Mouse (Mus musculus) myocyte (in vitro differentiated cells): Measurements from ENCODE around the gene Prom1. TPM values are rescaled to one million over a fixed set of nuclear protein-coding genes. Genes with fewer than 3 reads are reported as not detected.

ENCODE experiments used
- H3K27me3 ChIP-seq: one replicate; pipeline ENCODE4 v1.6.1; 2011; ENCODE audit not compliant: control insufficient read depth, insufficient read depth, insufficient read length
- H3K36me3 ChIP-seq: one replicate; pipeline ENCODE4 v1.6.1; 2011; ENCODE audit not compliant: control insufficient read depth, insufficient read depth
- H3K4me2 ChIP-seq: one replicate; pipeline ENCODE4 v1.6.1; 2011; ENCODE audit warnings: low read depth, control low read depth
- H3K4me3 ChIP-seq: one replicate; pipeline ENCODE4 v1.5.1; 2011; ENCODE audit warnings: mild to moderate bottlenecking, control low read depth, moderate library complexity
- H3K79me2 ChIP-seq: one replicate; pipeline ENCODE4 v1.6.1; 2011; ENCODE audit not compliant: control insufficient read depth, insufficient read depth
- H3ac ChIP-seq: one replicate; pipeline ENCODE4 v1.6.1; 2011; ENCODE audit not compliant: control insufficient read depth, insufficient read length
- CEBPB ChIP-seq: IDR thresholded peaks from 2 replicates; pipeline ENCODE4 v1.6.1; 2011; ENCODE audit warnings: mild to moderate bottlenecking, moderate library complexity; ENCODE audit not compliant: poor library complexity, insufficient read depth, severe bottlenecking
- E2F4 ChIP-seq: IDR thresholded peaks from one replicate; pipeline ENCODE4 v1.6.1; 2011; ENCODE audit warnings: mild to moderate bottlenecking, control low read depth, moderate library complexity; ENCODE audit not compliant: insufficient read depth
- MAX ChIP-seq: IDR thresholded peaks from one replicate; pipeline ENCODE4 v1.6.1; 2011; ENCODE audit warnings: low read depth, mild to moderate bottlenecking, control low read depth
- MYOD1 ChIP-seq, 3 experiments: IDR thresholded peaks; one replicate each; pipeline ENCODE4 v1.6.1; 2011; ENCODE audit warnings: control low read depth in 2 of 3, low read depth in 2 of 3, mild to moderate bottlenecking in 2 of 3, moderate library complexity in 1 of 3; ENCODE audit not compliant: insufficient read length in 2 of 3, control insufficient read depth in 1 of 3
- MYOG ChIP-seq, 3 experiments: IDR thresholded peaks; one replicate each; pipeline ENCODE4 v1.6.1; 2011; ENCODE audit warnings: control low read depth in 2 of 3, low read depth in 2 of 3, mild to moderate bottlenecking in 2 of 3; ENCODE audit not compliant: insufficient read length in 2 of 3, control insufficient read depth in 1 of 3, insufficient read depth in 1 of 3
- POLR2A ChIP-seq: IDR thresholded peaks from one replicate; pipeline ENCODE4 v1.6.1; 2011; ENCODE audit warnings: low read depth, mild to moderate bottlenecking, control low read depth, moderate library complexity; ENCODE audit not compliant: insufficient read length
- POLR2AphosphoS2 ChIP-seq: IDR thresholded peaks from one replicate; pipeline ENCODE4 v1.6.1; 2011; ENCODE audit warnings: low read depth, control low read depth; ENCODE audit not compliant: insufficient read length
- REST ChIP-seq: IDR thresholded peaks from one replicate; pipeline ENCODE4 v1.6.1; 2011; ENCODE audit warnings: mild to moderate bottlenecking, control low read depth, moderate library complexity; ENCODE audit not compliant: insufficient read depth, insufficient read length
- SRF ChIP-seq: IDR thresholded peaks from one replicate; pipeline ENCODE4 v1.6.1; 2011; ENCODE audit warnings: low read depth; ENCODE audit not compliant: control insufficient read depth, insufficient read length
- TCF12 ChIP-seq: IDR thresholded peaks from one replicate; pipeline ENCODE4 v1.6.1; 2011; ENCODE audit warnings: mild to moderate bottlenecking, control low read depth; ENCODE audit not compliant: poor library complexity, insufficient read depth, severe bottlenecking
- TCF3 ChIP-seq: IDR thresholded peaks from one replicate; pipeline ENCODE4 v1.6.1; 2011; ENCODE audit warnings: low read depth, control low read depth; ENCODE audit not compliant: insufficient read length
- USF1 ChIP-seq: IDR thresholded peaks from one replicate; pipeline ENCODE4 v1.6.1; 2011; ENCODE audit warnings: low read depth, mild to moderate bottlenecking, control low read depth, moderate library complexity
- polyA plus RNA-seq: library from polyadenylated mRNA; unstranded; fragments of >200 nt; fragmentation: generic; extraction: Trizol; gene quantifications from one replicate; pipeline ENCODE4 v1.2.1, GENCODE M21; 2012; ENCODE audit warnings: missing spikeins

Prom1 gene
- polyA plus RNA-seq, 1 experiment: not detected

GRCm38 (mm10) chr5:44100187-44100543, 1.7 kb downstream of the Prom1 start:
- Histone ChIP-seq H3ac (no peak overlapping the region), H3K79me2 (no peaks in the 10 kb centered on the region), H3K4me2 (no peak overlapping the region), H3K36me3 (no peaks in the 10 kb centered on the region), H3K4me3 (no peak overlapping the region), H3K27me3 (peaks cover 15% of the 10 kb centered on the region)
- TF ChIP-seq MAX: no peak

- Histone ChIP-seq H3K79me2 (no peaks in the 10 kb centered on the region), H3K36me3 (no peaks in the 10 kb centered on the region), H3K4me3 (no peak overlapping the region), H3K4me2 (no peak overlapping the region), H3ac (no peak overlapping the region), H3K27me3 (peaks cover 15% of the 10 kb centered on the region)
- TF ChIP-seq E2F4 (no peak), SRF (no peak), MAX (no peak), TCF3 (no peak), USF1 (no peak), POLR2AphosphoS2 (no peak), POLR2A (no peak), MYOG (IDR thresholded peaks at IDR 0.05; ENCODE audit: control insufficient read depth in 1 of 3, insufficient read depth in 1 of 3, insufficient read length in 2 of 3, low read depth in 2 of 3) (no peak), MYOD1 (IDR thresholded peaks at IDR 0.05; ENCODE audit: control insufficient read depth in 1 of 3, insufficient read length in 2 of 3, low read depth in 2 of 3) (no peak)
Observed at GRCm38 (mm10) chr5:44096996-44097395, 4.8 kb downstream of the Prom1 start.

GRCm38 (mm10) chr5:44096106-44096505, 5.7 kb downstream of the Prom1 start:
- TF ChIP-seq TCF3 (no peak), POLR2AphosphoS2 (no peak)
- Histone ChIP-seq H3K36me3 (no peaks in the 10 kb centered on the region), H3K79me2 (no peaks in the 10 kb centered on the region), H3K27me3 (peaks cover 11% of the 10 kb centered on the region), H3K4me3 (no peak overlapping the region), H3K4me2 (no peak overlapping the region), H3ac (no peak overlapping the region)

- Histone ChIP-seq H3K27me3 (peaks cover 7% of the 10 kb centered on the region), H3ac (no peak overlapping the region), H3K79me2 (no peaks in the 10 kb centered on the region), H3K4me3 (no peak overlapping the region), H3K36me3 (no peaks in the 10 kb centered on the region), H3K4me2 (no peak overlapping the region)
- TF ChIP-seq POLR2AphosphoS2 (no peak), MYOG (IDR thresholded peaks at IDR 0.05; ENCODE audit: control insufficient read depth in 1 of 3, insufficient read depth in 1 of 3, insufficient read length in 2 of 3, low read depth in 2 of 3) (no peak), TCF12 (no peak), REST (no peak), MAX (no peak), CEBPB (no peak)
Observed at GRCm38 (mm10) chr5:44095697-44096096, 6.1 kb downstream of the Prom1 start.

- Histone ChIP-seq H3K4me2 (no peak overlapping the region), H3K79me2 (no peaks in the 10 kb centered on the region), H3K27me3 (peaks cover 7% of the 10 kb centered on the region), H3K4me3 (no peak overlapping the region), H3ac (no peak overlapping the region), H3K36me3 (no peaks in the 10 kb centered on the region)
- no peak for TF ChIP-seq CEBPB
Observed at GRCm38 (mm10) chr5:44087034-44087433, 14.8 kb downstream of the Prom1 start.

GRCm38 (mm10) chr5:44085871-44086270, 16.0 kb downstream of the Prom1 start:
- Histone ChIP-seq H3K4me3 (no peak overlapping the region), H3K27me3 (peaks cover 7% of the 10 kb centered on the region), H3K79me2 (no peaks in the 10 kb centered on the region), H3K36me3 (no peaks in the 10 kb centered on the region), H3ac (no peak overlapping the region), H3K4me2 (no peak overlapping the region)
- TF ChIP-seq SRF (no peak), TCF3 (no peak), MYOG (IDR thresholded peaks at IDR 0.05; ENCODE audit: control insufficient read depth in 1 of 3, insufficient read depth in 1 of 3, insufficient read length in 2 of 3, low read depth in 2 of 3) (no peak), MAX (no peak), POLR2AphosphoS2 (no peak), TCF12 (no peak), REST (no peak), POLR2A (no peak), E2F4 (no peak), MYOD1 (IDR thresholded peaks at IDR 0.05; ENCODE audit: control insufficient read depth in 1 of 3, insufficient read length in 2 of 3, low read depth in 2 of 3) (no peak), CEBPB (no peak), USF1 (no peak)
